Mouse (Mus musculus): Measurements from ENCODE around the gene Ccdc190.

DNA sequence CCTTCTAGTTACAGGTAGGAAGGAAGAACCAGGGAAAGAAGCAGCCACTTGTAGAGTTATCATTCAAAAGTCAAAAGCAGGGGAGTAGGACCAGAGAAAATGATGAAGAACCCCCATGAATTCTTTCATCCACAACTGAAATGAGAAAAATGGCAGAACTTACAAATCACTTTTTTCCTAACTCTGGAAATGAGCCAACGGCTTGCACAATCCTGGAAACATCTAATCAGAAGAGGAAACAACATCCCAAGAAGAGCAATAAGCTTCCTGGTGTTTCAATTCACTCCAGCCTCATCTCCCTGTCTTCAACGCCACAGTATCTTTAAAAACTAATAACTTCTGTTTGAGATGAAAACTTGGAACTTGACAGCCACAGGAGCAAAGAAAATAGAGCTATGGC, 39.2 kb upstream of the Ccdc190 start:
- TF ChIP-seq CTCF (IDR thresholded peaks at IDR 0.05; ENCODE audit: low read depth, low read length) (no peak), GATA1 (IDR thresholded peaks at IDR 0.05; ENCODE audit: borderline replicate concordance, low read length) (no peak), TAL1 (conservative IDR thresholded peaks at IDR 0.05; ENCODE audit: low read depth, low read length) (no peak)
